Mouse (Mus musculus) heart, adult 9 months (tissue): ENCODE data around the gene 1500015O10Rik.

ENCODE experiments used
- DNase-seq, 2 experiments: peaks; one replicate each; pipeline ENCODE4 v3.0.0; 2022; ENCODE audit warnings: low spot score in 2 of 2

1500015O10Rik gene

GRCm38 (mm10) chr1:43730491-43730924 lies at the start of gene 1500015O10Rik:
Gene 1500015O10Rik (plus strand): TSS chr1:43730602.
- peak; percentile 11 to 26 for DNase-seq

GRCm38 (mm10) chr1:43689983-43690382 lies 40.4 kb upstream of the 1500015O10Rik start:
- DNase-seq: no peak

GRCm38 (mm10) chr1:43690507-43690906 lies 39.9 kb upstream of the 1500015O10Rik start:
- no peak for DNase-seq

GRCm38 (mm10) chr1:43694076-43694475 lies 36.3 kb upstream of the 1500015O10Rik start:
- DNase-seq: no peak

- peak; percentile 88 to 93 for DNase-seq
These were observed 35.4 kb upstream of the 1500015O10Rik start for GRCm38 (mm10) chr1:43694851-43695545.

GRCm38 (mm10) chr1:43698577-43699000 lies 31.8 kb upstream of the 1500015O10Rik start:
- DNase-seq: peak; percentile 58

GRCm38 (mm10) chr1:43714841-43715240 lies 15.6 kb upstream of the 1500015O10Rik start:
- DNase-seq: peak in 1 of 2 experiments; percentile 6

- no peak for DNase-seq
These were observed 12.4 kb upstream of the 1500015O10Rik start for GRCm38 (mm10) chr1:43717967-43718366.

GRCm38 (mm10) chr1:43718793-43719192 lies 11.6 kb upstream of the 1500015O10Rik start:
- no peak for DNase-seq

- no peak for DNase-seq
These were observed 7.9 kb upstream of the 1500015O10Rik start for GRCm38 (mm10) chr1:43722459-43722858.

- no peak for DNase-seq
These were observed 1.7 kb downstream of the 1500015O10Rik start for GRCm38 (mm10) chr1:43732100-43732499.

- no peak for DNase-seq
These were observed 2.3 kb downstream of the 1500015O10Rik start for GRCm38 (mm10) chr1:43732657-43733056.

GRCm38 (mm10) chr1:43737812-43738518 lies 7.6 kb downstream of the 1500015O10Rik start:
- peak in 1 of 2 experiments; percentile 4 for DNase-seq

GRCm38 (mm10) chr1:43738519-43738894 lies 8.1 kb downstream of the 1500015O10Rik start:
- no peak for DNase-seq

- DNase-seq: peak; percentile 4 to 38
These were observed 24.3 kb downstream of the 1500015O10Rik start for GRCm38 (mm10) chr1:43754448-43755312.

- DNase-seq: no peak
These were observed 29.7 kb downstream of the 1500015O10Rik start for GRCm38 (mm10) chr1:43760085-43760484.

GRCm38 (mm10) chr1:43764481-43764880 lies 34.1 kb downstream of the 1500015O10Rik start:
- DNase-seq: no peak

GRCm38 (mm10) chr1:43766328-43766727 lies 35.9 kb downstream of the 1500015O10Rik start:
- DNase-seq: no peak

GRCm38 (mm10) chr1:43768385-43768990 lies 38.1 kb downstream of the 1500015O10Rik start:
- no peak for DNase-seq

GRCm38 (mm10) chr1:43769348-43769747 lies 38.9 kb downstream of the 1500015O10Rik start:
- no peak for DNase-seq

- no peak for DNase-seq
These were observed 39.6 kb downstream of the 1500015O10Rik start for GRCm38 (mm10) chr1:43770032-43770431.

- no peak for DNase-seq
These were observed 42.3 kb downstream of the 1500015O10Rik start for GRCm38 (mm10) chr1:43772694-43773093.
